Comparison of ENCODE assay signal across 26 mouse cellular contexts in the genomic region with DNA sequence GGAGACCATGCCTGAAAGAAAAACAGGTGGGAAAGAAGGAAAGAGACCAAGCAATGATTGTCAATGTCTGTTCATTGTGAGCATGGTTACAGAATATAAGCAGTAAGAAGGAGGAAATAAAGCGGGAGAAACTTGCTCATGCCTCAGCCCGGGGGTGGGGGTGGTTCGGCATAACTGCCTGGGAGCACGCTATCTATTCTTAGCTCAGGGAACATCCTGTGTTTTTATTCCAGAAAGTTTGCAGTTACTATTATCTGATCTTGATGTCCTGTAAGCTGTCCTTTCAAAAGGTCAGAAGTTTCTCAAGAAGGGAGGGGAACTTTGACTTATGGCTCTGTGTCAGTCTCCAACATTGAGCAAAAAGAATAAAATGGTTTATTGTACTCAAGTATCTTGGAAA.
DNase-seq lines count a peak whose midpoint lies in the region; TF ChIP-seq lines count a peak whose summit lies in the region.
"Had no signal": no experiment of that assay in that cellular context is flagged by ENCODE, and none has a peak within 500 bp of the region (broad histone marks: within the 10 kb centered on the region; RNA-seq: fewer than 3 reads in every experiment).

No protein-coding gene starts in this region.

- 46% methylated on average over 4 of the region's 4 CpGs for WGBS in lung, adult 2 months

- peak; percentile 0 for DNase-seq in R1 (ENCODE audit: low read depth, low spot score)
- no peak for DNase-seq in lung, adult 2 months
- peak; percentile 7 for DNase-seq in lung, postnatal 14 days
- no peak for DNase-seq in testis, postnatal 14 days (ENCODE audit: low spot score)
- DNase-seq in thymus, postnatal 36 days, result no peak
- no peak for DNase-seq in urinary bladder, postnatal 36 days (ENCODE audit: low spot score in 2 of 2)
- DNase-seq: adrenal gland, adult 8-10 months; adrenal gland, postnatal 25 days; cerebellum, adult 11-12 months; cerebellum, adult 8-10 months; cerebellum, postnatal 10 days; cerebellum, postnatal 36 days; embryo, embryonic 11 days; gastrocnemius, postnatal 25 days; heart, adult 18-20 months; heart, postnatal 10 days; heart, postnatal 36 days had no signal

- no peaks in the 10 kb centered on the region; the same call in 1 of the 2 replicates for H3K4me1 ChIP-seq in lung, adult 2 months (ENCODE audit: control insufficient read depth, insufficient read depth, low read length)
- H3K4me1 ChIP-seq: embryonic facial prominence, embryonic 10.5 days; embryonic facial prominence, embryonic 13.5 days; forebrain, embryonic 12.5 days; forebrain, embryonic 15.5 days; heart, embryonic 12.5 days; heart, embryonic 15.5 days; hindbrain, embryonic 10.5 days; hindbrain, embryonic 13.5 days had no signal

- no peak for TF ChIP-seq CTCF in lung, adult 2 months (IDR thresholded peaks at IDR 0.05; ENCODE audit: insufficient read depth, low read length)

- peak overlapping the region; percentile 54 for H3K4me3 ChIP-seq in lung, adult 2 months (replicated peaks; ENCODE audit: extremely low read depth, low read depth, low read length)
- H3K4me3 ChIP-seq: embryonic facial prominence, embryonic 10.5 days; embryonic facial prominence, embryonic 13.5 days; erythroblast, embryonic 14.5 days; forebrain, embryonic 12.5 days; forebrain, embryonic 15.5 days; heart, embryonic 12.5 days; heart, embryonic 15.5 days; hindbrain, embryonic 10.5 days; hindbrain, embryonic 13.5 days had no signal

- TF ChIP-seq POLR2A in lung, adult 2 months (IDR thresholded peaks at IDR 0.05; ENCODE audit: borderline replicate concordance, extremely low read depth, low read depth, low read length), result no peak

Comparison
In these comparisons a context has a peak if more than half of its experiments do, and no peak if none do; other contexts are left out.
1. DNase-seq: peak in R1 (single experiment) and lung, postnatal 14 days (single experiment); none in lung, adult 2 months (single experiment), testis, postnatal 14 days (single experiment), thymus, postnatal 36 days (0 of 2) and urinary bladder, postnatal 36 days (0 of 2).